Mouse (Mus musculus): ENCODE results near the gene Bcl6b. TPM values are rescaled to one million over a fixed set of nuclear protein-coding genes. Genes with fewer than 3 reads are reported as not detected.

Gene Bcl6b
- polyA plus RNA-seq, 1 experiment = 9.1 TPM

DNA sequence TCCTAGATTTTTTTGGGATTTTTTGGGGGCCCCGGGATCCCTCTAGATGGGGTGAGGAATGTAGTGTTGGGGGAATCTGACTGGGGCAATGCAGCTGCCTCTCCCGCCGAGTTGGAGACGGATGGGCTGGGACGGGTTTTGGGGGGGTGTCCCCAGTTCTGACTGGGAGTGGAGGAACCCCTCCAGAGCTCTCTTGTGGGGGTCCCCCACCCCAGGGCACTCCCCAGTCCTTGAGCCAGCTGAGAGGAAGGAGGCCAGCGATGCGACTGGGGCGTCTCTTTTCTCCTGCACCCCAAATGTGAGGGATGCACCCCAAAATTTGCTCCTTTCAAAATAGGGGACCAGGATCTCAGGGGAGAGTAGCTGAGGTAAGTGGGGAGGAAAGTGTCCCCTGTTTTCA, 3.4 kb upstream of the Bcl6b start:
- no peak for DNase-seq (ENCODE audit: low read depth)

DNA sequence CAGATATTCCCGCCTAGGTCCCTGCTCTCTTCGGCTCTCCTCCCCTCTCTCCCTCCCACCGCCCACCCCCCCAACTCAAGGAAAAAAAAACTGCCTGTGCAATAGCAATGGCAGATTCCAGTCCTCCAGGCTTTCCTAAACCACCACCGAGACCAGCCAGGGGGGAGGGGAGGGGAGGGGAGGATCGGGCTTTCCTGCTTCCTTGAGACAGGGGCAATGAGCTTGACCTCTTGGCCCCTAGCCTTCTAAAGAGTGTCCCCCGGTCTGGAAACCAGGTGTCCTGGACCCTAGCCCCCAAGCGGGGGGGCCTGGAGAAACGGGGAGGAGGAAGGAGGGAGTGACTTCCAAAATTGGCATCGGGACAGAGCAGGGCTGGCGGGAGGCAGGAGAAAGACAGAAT, 2.9 kb upstream of the Bcl6b start:
- no peak for DNase-seq (ENCODE audit: low read depth)

- DNase-seq (ENCODE audit: low read depth) = no peak
Observed at GRCm38 (mm10) chr11:70230239-70230727, 685 bp upstream of the Bcl6b start.

DNA sequence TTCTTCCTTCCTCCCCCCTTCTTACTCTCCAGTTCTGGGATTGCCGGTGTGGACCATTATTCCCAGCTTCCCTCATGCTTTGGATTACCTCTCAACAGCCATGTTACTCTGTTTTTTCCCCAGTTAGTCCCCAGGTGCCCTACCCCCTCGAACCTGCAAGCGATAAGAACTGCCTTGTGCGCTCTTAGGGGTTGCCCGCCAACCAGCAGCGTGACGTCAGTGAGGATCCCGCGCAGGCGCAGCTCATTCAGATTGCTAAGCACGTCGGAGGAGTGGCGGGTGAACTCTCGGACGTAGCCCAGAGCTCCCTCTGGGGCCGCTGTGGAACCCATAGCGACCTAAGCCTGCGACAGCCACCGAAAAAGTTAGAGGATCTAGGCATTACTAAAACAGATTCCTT, 770 bp downstream of the Bcl6b start:
- DNase-seq (ENCODE audit: low read depth) = no peak

- DNase-seq (ENCODE audit: low read depth) = no peak
Observed at GRCm38 (mm10) chr11:70227661-70228245, 1.8 kb downstream of the Bcl6b start.

GRCm38 (mm10) chr11:70227126-70227525, 2.5 kb downstream of the Bcl6b start:
- DNase-seq (ENCODE audit: low read depth) = no peak

DNA sequence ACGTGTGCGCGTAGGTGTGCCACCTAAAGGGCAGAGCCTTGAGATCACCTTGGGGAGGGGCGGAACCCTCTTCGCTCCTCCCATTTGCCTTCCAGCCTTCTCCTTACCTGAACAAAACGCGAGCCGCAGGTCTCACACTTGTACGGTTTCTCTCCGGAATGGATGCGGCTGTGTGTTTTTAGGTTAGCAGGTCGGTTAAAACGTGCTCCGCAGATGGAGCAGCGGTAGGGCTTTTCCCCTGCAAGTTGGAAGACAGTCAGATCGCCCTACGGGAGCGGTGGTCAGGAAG, 3.1 kb downstream of the Bcl6b start:
- no peak for DNase-seq (ENCODE audit: low read depth)

DNA sequence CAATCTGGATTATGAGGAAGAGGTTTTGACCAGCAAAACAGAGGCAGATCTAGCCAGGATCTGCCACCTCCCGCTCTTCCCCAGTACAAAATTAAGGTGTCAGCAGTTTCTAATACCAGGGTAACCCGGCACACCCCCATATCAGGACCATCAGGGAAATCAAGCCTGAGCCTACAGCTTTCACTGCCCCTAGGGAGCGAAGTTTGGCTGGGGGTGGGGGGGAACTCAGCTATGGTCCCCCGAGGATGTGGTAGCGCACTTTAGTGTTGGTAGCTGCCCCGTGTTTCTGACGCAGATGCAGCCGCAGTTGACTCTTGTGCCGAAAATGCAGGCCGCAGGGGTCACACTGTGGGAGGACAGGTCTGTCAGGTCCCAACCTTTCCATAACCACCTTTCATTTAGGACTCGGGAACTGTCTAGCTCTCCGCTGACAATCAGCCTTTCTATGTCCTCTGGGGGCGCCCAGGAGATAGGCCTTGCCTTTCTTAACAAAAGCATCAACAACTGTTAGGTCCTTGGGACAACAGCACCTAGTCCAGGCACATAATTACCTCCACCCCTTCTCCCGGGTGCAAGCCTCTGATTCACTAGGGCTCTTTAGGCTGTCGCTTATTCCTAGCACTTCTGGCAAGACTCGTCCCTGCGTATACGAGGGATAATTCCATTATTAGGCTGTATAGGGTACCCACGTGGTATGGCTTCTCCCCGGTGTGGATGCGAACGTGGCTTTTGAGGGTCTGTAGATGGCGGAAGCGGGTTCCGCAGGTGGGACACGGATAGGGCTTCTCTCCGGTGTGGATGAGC, 3.6 kb downstream of the Bcl6b start:
- DNase-seq (ENCODE audit: low read depth) = no peak

DNA sequence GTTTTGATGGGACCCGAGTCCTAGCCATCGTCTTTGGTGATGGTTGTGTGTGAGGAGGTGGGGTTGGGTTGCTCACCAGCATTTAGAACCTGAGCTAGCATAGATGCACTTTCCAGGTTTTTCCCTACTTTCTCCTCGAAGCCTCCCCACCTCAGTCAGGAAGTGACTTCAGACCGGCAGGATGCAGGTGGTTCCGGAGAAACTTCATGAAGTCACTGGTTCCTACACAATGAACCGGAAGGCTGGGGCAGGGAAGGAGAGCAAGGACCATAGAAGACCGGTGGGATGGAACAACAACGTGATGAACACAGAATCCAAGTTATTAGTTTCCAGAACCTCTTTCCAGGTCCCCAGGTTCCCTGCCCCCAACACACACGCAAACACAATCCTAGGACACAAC, 5.9 kb downstream of the Bcl6b start:
- DNase-seq (ENCODE audit: low read depth) = no peak

DNA sequence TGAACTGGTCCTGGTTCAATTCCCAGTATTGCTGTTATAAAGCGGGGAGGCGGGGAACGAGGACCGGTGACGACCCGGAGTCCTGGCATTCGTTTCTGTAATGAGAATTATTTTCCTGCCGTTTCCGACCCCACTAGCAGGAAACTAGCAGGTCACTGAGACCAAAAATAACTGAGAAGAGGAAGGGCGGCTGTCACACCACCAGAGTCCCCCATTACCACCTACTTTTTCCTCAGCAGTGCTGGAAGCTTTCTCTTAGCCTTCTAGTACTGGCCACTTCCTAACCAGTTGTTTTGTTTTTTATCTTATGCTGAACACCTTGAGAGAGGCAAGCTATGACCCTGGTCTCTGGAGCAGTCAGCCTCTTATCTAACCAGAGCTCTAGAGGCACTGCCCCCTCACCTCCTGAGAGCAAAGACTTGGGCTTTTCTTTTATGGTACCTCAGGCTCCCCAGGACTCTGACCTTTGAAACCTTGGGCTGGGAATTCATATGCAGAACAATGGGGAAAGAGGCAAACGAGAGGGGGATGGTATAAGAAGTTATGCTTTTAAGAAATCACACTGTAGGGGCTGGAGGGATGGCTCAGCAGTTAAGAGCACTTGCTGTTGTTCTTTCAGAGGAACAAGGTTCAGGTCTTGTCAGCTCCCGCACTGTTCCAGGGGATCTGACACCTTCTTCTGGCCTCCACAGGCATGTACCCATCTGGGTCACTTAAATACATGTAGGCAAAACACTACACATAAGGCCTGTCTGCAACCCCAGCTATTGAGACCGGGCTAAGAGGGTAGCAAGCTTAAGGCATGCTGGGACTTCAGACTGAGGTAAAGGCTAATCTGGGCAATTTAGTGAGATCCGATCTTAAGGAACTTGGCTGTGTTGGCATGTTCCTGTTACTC, 7.7 kb downstream of the Bcl6b start:
- no peak for DNase-seq (ENCODE audit: low read depth)

DNA sequence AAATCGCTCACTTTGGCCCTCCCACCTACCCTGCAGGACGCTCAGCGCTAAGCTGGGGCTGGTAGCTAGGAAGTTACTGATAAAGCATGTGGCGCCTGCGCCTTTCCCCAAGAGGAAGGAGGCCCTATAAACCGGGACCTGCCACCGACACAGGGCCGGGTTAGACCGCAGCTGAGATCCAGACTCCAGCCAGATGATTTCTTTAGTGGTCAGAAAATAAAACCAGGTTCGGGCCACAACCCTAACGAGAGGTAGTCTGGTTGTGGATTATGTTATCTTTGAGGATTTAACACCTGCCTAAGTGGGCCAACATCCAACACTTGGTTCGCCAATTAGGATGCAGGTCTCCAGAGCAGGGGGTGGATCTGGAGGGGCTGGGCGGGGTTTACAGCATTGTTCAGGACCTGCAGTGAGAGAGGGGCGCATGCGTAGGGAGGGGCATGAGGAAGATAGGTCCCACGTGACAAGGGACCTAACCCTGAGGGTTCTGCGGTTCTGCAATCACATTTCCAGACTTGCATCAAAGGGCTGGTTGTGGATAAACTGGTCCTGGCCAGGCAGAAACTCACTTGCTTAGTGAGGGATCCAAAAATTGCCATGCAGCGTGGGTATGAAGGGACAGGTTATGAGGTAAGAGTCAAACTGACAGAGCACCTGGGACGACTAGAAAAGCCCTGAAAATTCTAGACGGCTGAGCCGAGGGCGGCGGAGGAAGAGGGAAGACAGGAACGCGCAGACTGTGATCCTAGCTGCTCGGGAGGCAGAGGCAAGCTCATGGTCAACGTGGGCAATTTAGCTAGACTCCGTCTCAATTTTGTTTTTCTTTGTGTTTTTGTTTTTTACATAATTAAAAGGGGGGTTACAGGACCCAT, 8.6 kb downstream of the Bcl6b start, which contains the start of gene Slc16a13:
Gene Slc16a13 (minus strand): TSS at position 334 of the 872 bp plus-strand sequence.
- DNase-seq (ENCODE audit: low read depth) = peak; percentile 99

DNA sequence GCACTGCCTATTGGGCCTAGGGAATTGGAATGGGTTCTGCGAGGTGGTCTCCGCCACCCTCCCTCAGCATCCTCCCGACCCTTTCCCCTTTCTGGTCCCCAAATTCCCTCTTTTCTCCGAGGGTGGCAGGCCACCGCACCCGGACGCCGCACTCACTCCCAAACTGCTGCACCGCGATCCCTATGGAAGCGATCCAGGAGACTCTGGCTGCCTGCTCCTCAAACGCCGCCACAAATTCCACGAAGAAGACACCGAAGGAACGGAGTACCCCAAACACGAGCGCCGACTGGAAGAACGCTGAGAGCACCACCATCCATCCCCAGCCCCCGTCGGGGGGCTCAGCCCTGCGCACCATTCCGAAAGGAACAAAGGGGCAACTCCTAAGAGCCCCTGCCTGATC, 9.3 kb downstream of the Bcl6b start:
- no peak for DNase-seq (ENCODE audit: low read depth)

DNA sequence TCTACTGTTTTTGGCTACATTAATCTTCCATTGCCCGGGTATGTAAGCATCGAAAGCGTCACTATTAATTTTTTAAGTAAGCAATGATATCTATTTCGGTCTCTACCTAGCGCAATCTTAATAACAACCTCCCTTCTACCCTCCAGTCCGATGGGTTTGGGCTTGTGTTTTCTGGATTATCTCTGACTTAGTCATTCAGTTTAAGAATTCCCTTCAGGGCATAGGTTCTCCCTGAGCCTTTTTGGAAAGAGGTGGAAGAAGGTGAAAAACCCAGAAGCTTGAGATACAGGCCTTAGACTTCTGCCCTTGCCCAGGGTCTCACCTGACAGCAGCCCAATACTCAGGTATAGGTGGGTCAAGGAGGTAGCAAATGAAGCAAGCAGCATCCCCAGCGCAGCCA, 9.7 kb downstream of the Bcl6b start:
- no peak for DNase-seq (ENCODE audit: low read depth)

- no peak for DNase-seq (ENCODE audit: low read depth)
Observed at GRCm38 (mm10) chr11:70218741-70219470, 10.7 kb downstream of the Bcl6b start.

- DNase-seq (ENCODE audit: low read depth) = no peak
Observed at GRCm38 (mm10) chr11:70218039-70218438, 11.6 kb downstream of the Bcl6b start.

GRCm38 (mm10) chr11:70216103-70216502, 13.5 kb downstream of the Bcl6b start:
- no peak for DNase-seq (ENCODE audit: low read depth)

DNA sequence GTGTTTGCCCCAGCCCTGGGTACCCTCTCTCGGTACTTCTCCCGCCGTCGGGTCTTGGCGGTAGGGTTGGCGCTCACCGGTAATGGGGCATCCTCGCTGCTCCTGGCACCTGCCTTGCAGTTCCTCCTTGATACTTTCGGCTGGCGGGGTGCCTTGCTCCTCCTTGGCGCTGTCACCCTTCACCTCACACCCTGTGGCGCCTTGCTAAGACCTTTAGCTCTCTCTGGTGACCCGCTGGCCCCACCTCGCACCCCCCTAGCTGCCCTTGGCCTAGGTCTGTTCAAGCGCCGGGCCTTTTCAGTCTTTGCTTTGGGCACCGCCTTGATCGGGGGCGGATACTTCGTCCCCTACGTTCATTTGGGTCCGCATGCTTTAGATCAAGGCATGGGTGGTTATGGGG, 14.3 kb downstream of the Bcl6b start:
- DNase-seq (ENCODE audit: low read depth) = no peak

GRCm38 (mm10) chr11:70214856-70215209, 14.8 kb downstream of the Bcl6b start:
- DNase-seq (ENCODE audit: low read depth) = no peak

DNA sequence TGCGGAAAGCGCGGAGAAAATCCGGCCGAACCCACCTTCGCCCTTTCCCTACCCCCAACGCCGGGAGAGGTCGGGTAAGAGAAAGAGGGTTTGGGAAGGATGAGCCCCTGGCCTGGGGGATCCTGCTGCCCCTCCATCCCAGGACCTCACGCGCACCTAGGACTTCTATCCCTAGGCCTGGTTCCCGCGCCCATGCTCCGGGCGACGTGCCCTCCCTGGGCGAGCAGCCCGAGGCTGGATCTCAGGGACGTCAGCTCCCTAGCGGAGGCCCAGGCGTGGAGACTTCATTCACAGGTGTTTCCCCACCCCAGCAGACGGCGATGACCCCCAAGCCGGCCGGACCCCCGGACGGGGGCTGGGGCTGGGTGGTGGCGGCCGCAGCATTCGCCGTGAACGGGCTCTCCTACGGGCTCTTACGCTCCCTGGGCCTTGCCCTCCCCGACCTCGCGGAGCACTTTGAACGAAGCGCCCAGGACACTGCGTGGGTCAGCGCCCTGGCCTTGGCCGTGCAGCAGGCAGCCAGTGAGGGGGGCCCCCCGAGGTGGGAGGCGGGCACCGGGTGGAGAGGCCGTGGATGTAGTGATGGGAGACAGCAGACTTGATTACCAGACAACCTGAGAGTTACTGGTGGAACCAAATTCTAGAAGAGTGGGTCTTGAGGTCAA, 15.3 kb downstream of the Bcl6b start:
- no peak for DNase-seq (ENCODE audit: low read depth)

GRCm38 (mm10) chr11:70213736-70214135, 15.9 kb downstream of the Bcl6b start:
- DNase-seq (ENCODE audit: low read depth) = no peak
